Mouse (Mus musculus) ovary, postnatal 14 days (tissue): ENCODE results near the gene Lrrc71.

Source experiments
- DNase-seq: peaks from one replicate; pipeline ENCODE4 v3.0.0; 2022; ENCODE audit warnings: low spot score

The Lrrc71 gene

GRCm38 (mm10) chr3:87718525-87718924 is 29.9 kb downstream of the Lrrc71 start:
- DNase-seq = no peak
